22 mouse cellular contexts compared by ENCODE assay signal in the genomic region with DNA sequence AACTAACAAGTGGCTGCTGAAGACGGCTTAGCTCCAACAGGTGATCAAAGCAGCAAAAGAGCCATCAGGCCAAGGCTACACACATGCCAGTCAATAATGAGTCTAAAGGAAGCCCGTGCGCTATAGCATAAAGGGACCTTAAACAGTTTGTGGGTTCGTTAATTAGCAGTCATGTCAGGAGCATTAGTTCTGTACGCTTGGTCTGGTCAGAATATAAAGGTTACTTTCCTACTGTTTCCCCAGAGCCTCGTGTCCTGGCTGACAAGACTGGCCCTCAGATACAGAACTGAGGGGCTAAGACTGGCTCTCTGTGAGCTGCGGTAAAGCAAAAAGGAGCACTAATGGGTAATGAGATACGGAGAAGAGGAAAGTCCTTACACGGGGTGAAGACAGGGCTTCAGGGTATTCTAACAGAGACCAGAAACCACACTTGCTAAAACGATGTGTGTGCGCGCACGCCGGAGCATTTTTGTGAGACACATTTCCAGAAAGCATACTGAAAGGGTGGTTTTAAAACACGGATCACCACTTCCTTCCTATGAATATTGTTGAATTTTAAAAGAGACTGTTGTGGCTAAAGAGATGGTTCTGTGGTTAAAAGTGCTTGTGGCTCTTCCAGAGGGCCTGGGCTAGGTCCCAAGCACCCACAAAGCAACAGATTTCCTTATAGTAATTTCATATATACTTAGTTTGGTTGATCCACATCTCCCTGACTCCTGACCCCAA. TPM values are rescaled to one million over a fixed set of nuclear protein-coding genes. Genes with fewer than 3 reads are reported as not detected.
DNase-seq lines count a peak whose midpoint lies in the region; ATAC-seq and TF ChIP-seq lines count a peak whose summit lies in the region.
"Had no signal": no experiment of that assay in that cellular context is flagged by ENCODE, and none has a peak within 500 bp of the region (broad histone marks: within the 10 kb centered on the region; RNA-seq: fewer than 3 reads in every experiment).

No protein-coding gene starts in this region.

- H3K27me3 ChIP-seq in megakaryocyte, embryonic 14.5 days (replicated peaks) = no peaks in the 10 kb centered on the region
- no peaks in the 10 kb centered on the region for H3K27me3 ChIP-seq in CH12.LX (replicated peaks)
- no peaks in the 10 kb centered on the region for H3K27me3 ChIP-seq in forebrain, embryonic 15.5 days
- H3K27me3 ChIP-seq: embryonic facial prominence, embryonic 12.5 days; hindbrain, embryonic 13.5 days; kidney, embryonic 15.5 days; limb, embryonic 13.5 days; liver, embryonic 13.5 days; midbrain, embryonic 12.5 days; stomach, embryonic 15.5 days had no signal

- dilution Hi-C loops in CH12.LX (cut with MboI; ENCODE audit: extremely low pct_ligation_motif_present, extremely low pct_unique_long_range_greater_than_20kb, low sequenced_read_pairs) = no loop called here

- TF ChIP-seq CTCF in CH12.LX (conservative IDR thresholded peaks at IDR 0.05 in 1 of 2, IDR thresholded peaks at IDR 0.05 in 1 of 2; ENCODE audit: low read depth in 2 of 2, low read length in 2 of 2) = no peak

- 32% methylated on average over 15 of the region's 15 CpGs for WGBS in forebrain, embryonic 15.5 days

- peak; percentile 64; the same call in 1 of the 2 replicates for TF ChIP-seq EP300 in CH12.LX (IDR thresholded peaks at IDR 0.05; ENCODE audit: low read length)

- H3K4me3 ChIP-seq in megakaryocyte, embryonic 14.5 days (replicated peaks) = peak overlapping the region; percentile 1
- no peak overlapping the region for H3K4me3 ChIP-seq in CH12.LX (replicated peaks in 1 of 3; ENCODE audit: low read depth in 2 of 3, low read length in 2 of 3, poor library complexity in 1 of 3)
- no peak overlapping the region for H3K4me3 ChIP-seq in forebrain, embryonic 15.5 days
- H3K4me3 ChIP-seq: embryonic facial prominence, embryonic 12.5 days; hindbrain, embryonic 13.5 days; kidney, embryonic 15.5 days; limb, embryonic 13.5 days; liver, embryonic 13.5 days; midbrain, embryonic 12.5 days; stomach, embryonic 15.5 days had no signal

- H3K4me2 ChIP-seq in CH12.LX (ENCODE audit: insufficient read depth, low read depth, poor library complexity, severe bottlenecking) = no peak overlapping the region
- no peak overlapping the region for H3K4me2 ChIP-seq in forebrain, embryonic 15.5 days (replicated peaks)
- H3K4me2 ChIP-seq: embryonic facial prominence, embryonic 12.5 days; hindbrain, embryonic 13.5 days; kidney, embryonic 15.5 days; limb, embryonic 13.5 days; liver, embryonic 13.5 days; lung, embryonic 14.5 days; midbrain, embryonic 12.5 days; stomach, embryonic 15.5 days had no signal

- H3K4me1 ChIP-seq in megakaryocyte, embryonic 14.5 days = peaks cover 38% of the 10 kb centered on the region
- peaks cover 18 to 75% of the 10 kb centered on the region in 2 experiments for H3K4me1 ChIP-seq in CH12.LX (ENCODE audit: control insufficient read depth in 1 of 2, insufficient read depth in 2 of 2)
- H3K4me1 ChIP-seq in forebrain, embryonic 15.5 days = peaks cover 9% of the 10 kb centered on the region; the same call in 1 of the 2 replicates
- H3K4me1 ChIP-seq: kidney, embryonic 15.5 days; stomach, embryonic 15.5 days had no signal

- H3K9ac ChIP-seq in CH12.LX (ENCODE audit: insufficient read depth, low read depth) = no peak overlapping the region
- H3K9ac ChIP-seq in forebrain, embryonic 15.5 days (replicated peaks) = no peak overlapping the region
- H3K9ac ChIP-seq: embryonic facial prominence, embryonic 12.5 days; hindbrain, embryonic 13.5 days; kidney, embryonic 15.5 days; limb, embryonic 13.5 days; liver, embryonic 13.5 days; lung, embryonic 14.5 days; midbrain, embryonic 12.5 days; stomach, embryonic 15.5 days had no signal

- no peaks in the 10 kb centered on the region; the same call in none of the 2 replicates for H3K79me2 ChIP-seq in CH12.LX (replicated peaks; ENCODE audit: control insufficient read depth, extremely low read depth, insufficient read depth, poor library complexity, severe bottlenecking)

- H3K36me3 ChIP-seq in megakaryocyte, embryonic 14.5 days (replicated peaks; ENCODE audit: low read length) = peaks cover 92% of the 10 kb centered on the region
- H3K36me3 ChIP-seq in CH12.LX (replicated peaks in 1 of 2; ENCODE audit: control insufficient read depth in 1 of 2, insufficient read depth in 1 of 2, low read length in 1 of 2) = peaks cover 56 to 96% of the 10 kb centered on the region in 2 experiments
- no peaks in the 10 kb centered on the region for H3K36me3 ChIP-seq in forebrain, embryonic 15.5 days

- TF ChIP-seq RAD21 in CH12.LX (IDR thresholded peaks at IDR 0.05; ENCODE audit: low read depth, low read length) = no peak

- TF ChIP-seq POLR2A in CH12.LX (IDR thresholded peaks at IDR 0.05; ENCODE audit: low read depth, low read length) = no peak

- no peaks in the 10 kb centered on the region for H3K9me3 ChIP-seq in megakaryocyte, embryonic 14.5 days
- H3K9me3 ChIP-seq in CH12.LX (replicated peaks; ENCODE audit: low read length) = no peaks in the 10 kb centered on the region
- no peaks in the 10 kb centered on the region for H3K9me3 ChIP-seq in forebrain, embryonic 15.5 days
- H3K9me3 ChIP-seq: embryonic facial prominence, embryonic 12.5 days; G1E; hindbrain, embryonic 13.5 days; kidney, embryonic 15.5 days; limb, embryonic 13.5 days; liver, embryonic 13.5 days; midbrain, embryonic 12.5 days; stomach, embryonic 15.5 days had no signal

- H3K27ac ChIP-seq in CH12.LX (ENCODE audit: insufficient read depth, low read depth) = no peak overlapping the region
- H3K27ac ChIP-seq in forebrain, embryonic 15.5 days (replicated peaks) = no peak overlapping the region
- H3K27ac ChIP-seq: embryonic facial prominence, embryonic 12.5 days; hindbrain, embryonic 13.5 days; kidney, embryonic 15.5 days; limb, embryonic 13.5 days; liver, embryonic 13.5 days; midbrain, embryonic 12.5 days; stomach, embryonic 15.5 days had no signal

- no peak for ATAC-seq in megakaryocyte, adult 5-6 weeks (ENCODE audit: poor library complexity, severe bottlenecking)
- ATAC-seq in forebrain, embryonic 15.5 days (replicated peaks) = 0 out of 2 replicates have a peak, but pooled peaks have one; percentile 32
- no peak for ATAC-seq in erythroblast, adult 5-6 weeks (replicated peaks; ENCODE audit: low FRiP score, poor library complexity, severe bottlenecking)
- ATAC-seq: intestine, embryonic 16.5 days had no signal

- peak; percentile 65 for DNase-seq in CH12.LX (ENCODE audit: extremely low read depth)
- DNase-seq in naive thymus-derived CD4-positive, alpha-beta T cell, adult 2 months (ENCODE audit: low read depth) = peak; percentile 35
- no peak for DNase-seq in adrenal gland, postnatal 25 days
- DNase-seq: cerebellum, adult 8-10 months; gastrocnemius, postnatal 36 days; kidney, postnatal 4 days; liver, embryonic 13.5 days; lung, embryonic 14.5 days; lung, postnatal 36 days; thymus, adult 2 months had no signal

- in situ Hi-C loops in CH12.LX (cut with MboI; ENCODE audit: low pct_ligation_motif_present, low pct_unique_long_range_greater_than_20kb, low sequenced_read_pairs) = no loop called here

TF ChIP-seq in CH12.LX, 34 proteins besides CTCF, POLR2A, EP300 and RAD21 (continues in another document):
- TF ChIP-seq MAX (IDR thresholded peaks at IDR 0.05; ENCODE audit: low read length) (no peak), MAFK (IDR thresholded peaks at IDR 0.05; ENCODE audit: insufficient replicate concordance, low read length) (peak; percentile 73), UBTF (IDR thresholded peaks at IDR 0.05; ENCODE audit: low read depth, low read length) (no peak), SMC3 (IDR thresholded peaks at IDR 0.05; ENCODE audit: low read depth, low read length) (no peak), HCFC1 (IDR thresholded peaks at IDR 0.05; ENCODE audit: low read depth, low read length) (peak; percentile 22; the same call in 1 of the 2 replicates), MAZ (IDR thresholded peaks at IDR 0.05; ENCODE audit: low read depth, low read length) (no peak), IRF4 (IDR thresholded peaks at IDR 0.05; ENCODE audit: low read depth, low read length) (peak; percentile 45; the same call in 1 of the 2 replicates), ZKSCAN1 (IDR thresholded peaks at IDR 0.05; ENCODE audit: borderline replicate concordance, low read depth, low read length) (no peak), NELFE (IDR thresholded peaks at IDR 0.05; ENCODE audit: low read depth, low read length) (no peak), TBP (conservative IDR thresholded peaks at IDR 0.05; ENCODE audit: low read depth, low read length) (no peak), ZMIZ1 (IDR thresholded peaks at IDR 0.05; ENCODE audit: low read depth, low read length) (no peak), USF1 (IDR thresholded peaks at IDR 0.05; ENCODE audit: low read depth, low read length) (no peak), CHD2 (IDR thresholded peaks at IDR 0.05; ENCODE audit: low read length) (no peak), JUN (IDR thresholded peaks at IDR 0.05; ENCODE audit: insufficient read depth, low read depth, low read length) (0 out of 2 replicates have a peak, but pooled peaks have one; percentile 16), ETS1 (conservative IDR thresholded peaks at IDR 0.05; ENCODE audit: low read depth, low read length) (peak; percentile 29), CHD1 (IDR thresholded peaks at IDR 0.05; ENCODE audit: low read depth, low read length) (no peak), ZNF384 (IDR thresholded peaks at IDR 0.05; ENCODE audit: low read depth, low read length) (no peak), KAT2A (IDR thresholded peaks at IDR 0.05; ENCODE audit: insufficient replicate concordance, low read length) (no peak), MXI1 (IDR thresholded peaks at IDR 0.05; ENCODE audit: low read depth, low read length) (no peak), BHLHE40 (IDR thresholded peaks at IDR 0.05; ENCODE audit: low read depth, low read length) (peak; percentile 77), POLR2AphosphoS2 (IDR thresholded peaks at IDR 0.05; ENCODE audit: low read depth, low read length) (no peak), RCOR1 (conservative IDR thresholded peaks at IDR 0.05; ENCODE audit: low read depth, low read length) (no peak), TCF12 (IDR thresholded peaks at IDR 0.05; ENCODE audit: low read depth, low read length) (peak; percentile 39; the same call in 1 of the 2 replicates)

RNA-seq across cellular contexts. Expression of gene Nfkb1, which starts 29.0 kb away (rescaled TPM):
- 20.8 and 39.8 TPM in 2 replicates for polyA plus RNA-seq in megakaryocyte, embryonic 14.5 days (2012; ENCODE audit: insufficient read depth, low replicate concordance)
- 104 and 105 TPM in 2 replicates for total RNA-seq in megakaryocyte, adult 5-6 weeks (2015)
- 181 and 183 TPM in 2 replicates for total RNA-seq in megakaryocyte, adult 5-6 weeks (2017)
- total RNA-seq in CH12.LX (2012; rRNA removed) = 256 and 271 TPM in 2 replicates
- total RNA-seq in CH12.LX (2014; rRNA removed) = 351 and 369 TPM in 2 replicates
- 283 and 346 TPM in 2 replicates for polyA plus RNA-seq in CH12.LX (2012; ENCODE audit: insufficient read length, low read depth)
- polyA plus RNA-seq in forebrain, embryonic 15.5 days (2015; fragmentation: Nextera tagmentation; extraction: Ambion mirVana) = 5.9 and 7.1 TPM in 2 replicates
- 68.8 and 69.5 TPM in 2 replicates for total RNA-seq in adrenal gland, postnatal 25 days (2021)
- 15.9 and 25.4 TPM in 2 replicates for total RNA-seq in erythroblast, adult 5-6 weeks (2015; ENCODE audit: low replicate concordance)
- 19.4 and 25.1 TPM in 2 replicates for total RNA-seq in erythroblast, adult 5-6 weeks (2017; ENCODE audit: low replicate concordance)
